Mouse (Mus musculus) limb, embryonic 12.5 days (tissue): ENCODE measurements around the gene Fam71a. TPM values are rescaled to one million over a fixed set of nuclear protein-coding genes. Genes with fewer than 3 reads are reported as not detected.

ENCODE experiments used
- ATAC-seq: fragments of 200-750 bp; cut with Nextera tagmentation; 2 replicates; pipeline ENCODE4 v1.8.0; 2017; ENCODE audit warnings: low read depth, moderate TSS enrichment; ENCODE audit not compliant: insufficient number of reproducible peaks, insufficient read depth, low FRiP score, low TSS enrichment
- H3K27ac ChIP-seq: fragments of 300-500 bp; sonication (generic); 2 replicates; pipeline ENCODE4 v1.5.1; 2016; ENCODE audit warnings: mild to moderate bottlenecking, moderate library complexity
- H3K27me3 ChIP-seq: fragments of 300-500 bp; sonication (generic); 2 replicates; pipeline ENCODE4 v1.6.1; 2016; ENCODE audit warnings: mild to moderate bottlenecking, moderate library complexity
- H3K36me3 ChIP-seq: fragments of 300-500 bp; sonication (generic); 2 replicates; pipeline ENCODE4 v1.6.1; 2016; ENCODE audit warnings: mild to moderate bottlenecking, moderate library complexity
- H3K4me1 ChIP-seq: fragments of 300-500 bp; sonication (generic); replicated peaks from 2 replicates; pipeline ENCODE4 v1.6.1; 2016
- H3K4me2 ChIP-seq: fragments of 300-500 bp; sonication (generic); 2 replicates; pipeline ENCODE4 v1.6.1; 2016; ENCODE audit warnings: mild to moderate bottlenecking, moderate library complexity
- H3K4me3 ChIP-seq: fragments of 300-500 bp; sonication (generic); replicated peaks from 2 replicates; pipeline ENCODE4 v1.5.1; 2016; ENCODE audit warnings: mild to moderate bottlenecking
- H3K9ac ChIP-seq: fragments of 300-500 bp; sonication (generic); replicated peaks from 2 replicates; pipeline ENCODE4 v1.6.1; 2016; ENCODE audit warnings: mild to moderate bottlenecking, moderate library complexity
- H3K9me3 ChIP-seq: fragments of 300-500 bp; sonication (generic); 2 replicates; pipeline ENCODE4 v1.6.1; 2016; ENCODE audit warnings: mild to moderate bottlenecking, moderate library complexity
- WGBS: fragments of 180-500 bp; shearing (Covaris S2); methylation state at CpG from one replicate; pipeline ENCODE4 v1.1.7; 2016; 5-methylcytosine and 5-hydroxymethylcytosine counted together
- polyA plus RNA-seq: library from polyadenylated mRNA; unstranded; fragments of >200 nt; fragmentation: Nextera tagmentation; extraction: Ambion mirVana; gene quantifications from 2 replicates; pipeline ENCODE4 v1.2.1, GENCODE M21; 2016

Gene Fam71a
- polyA plus RNA-seq, 1 experiment from 2014 or later = not detected

GRCm38 (mm10) chr1:191140983-191141382, 23.6 kb downstream of the Fam71a start:
- H3K9me3 ChIP-seq = no peaks in the 10 kb centered on the region
- H3K27ac ChIP-seq = no peak overlapping the region
- no peak overlapping the region for H3K4me3 ChIP-seq
- H3K4me1 ChIP-seq = no peaks in the 10 kb centered on the region
- no peak overlapping the region for H3K4me2 ChIP-seq
- H3K27me3 ChIP-seq = no peaks in the 10 kb centered on the region
- no peak for ATAC-seq
- H3K36me3 ChIP-seq = no peaks in the 10 kb centered on the region
- 80% methylated on average over 8 of the region's 8 CpGs for WGBS
- H3K9ac ChIP-seq = no peak overlapping the region

GRCm38 (mm10) chr1:191138874-191139495, 25.6 kb downstream of the Fam71a start:
- H3K4me3 ChIP-seq = no peak overlapping the region
- WGBS = 73% methylated on average over 7 of the region's 7 CpGs

GRCm38 (mm10) chr1:191138436-191138835, 26.2 kb downstream of the Fam71a start:
- WGBS = 90% methylated on average over 4 of the region's 4 CpGs
- H3K4me1 ChIP-seq = no peaks in the 10 kb centered on the region
- H3K4me3 ChIP-seq = no peak overlapping the region
- H3K27me3 ChIP-seq = no peaks in the 10 kb centered on the region
- H3K36me3 ChIP-seq = no peaks in the 10 kb centered on the region
- no peak for ATAC-seq
- H3K27ac ChIP-seq = no peak overlapping the region
- H3K4me2 ChIP-seq = no peak overlapping the region
- H3K9me3 ChIP-seq = no peaks in the 10 kb centered on the region
- no peak overlapping the region for H3K9ac ChIP-seq

More at GRCm38 (mm10) chr1:191138874-191139495, 25.6 kb downstream of the Fam71a start:
- H3K9ac ChIP-seq = no peak overlapping the region
- no peaks in the 10 kb centered on the region for H3K27me3 ChIP-seq
- H3K4me2 ChIP-seq = no peak overlapping the region
- ATAC-seq = no peak
- H3K9me3 ChIP-seq = no peaks in the 10 kb centered on the region
- no peaks in the 10 kb centered on the region for H3K36me3 ChIP-seq
- no peaks in the 10 kb centered on the region for H3K4me1 ChIP-seq
- no peak overlapping the region for H3K27ac ChIP-seq

- no peaks in the 10 kb centered on the region for H3K36me3 ChIP-seq
- 48% methylated on average over 4 of the region's 4 CpGs for WGBS
- H3K9me3 ChIP-seq = no peaks in the 10 kb centered on the region
- ATAC-seq = no peak
- H3K27ac ChIP-seq = no peak overlapping the region
- no peak overlapping the region for H3K9ac ChIP-seq
- H3K27me3 ChIP-seq = no peaks in the 10 kb centered on the region
- H3K4me2 ChIP-seq = no peak overlapping the region
- no peaks in the 10 kb centered on the region for H3K4me1 ChIP-seq
- no peak overlapping the region for H3K4me3 ChIP-seq
Observed at GRCm38 (mm10) chr1:191135406-191135805, 29.2 kb downstream of the Fam71a start.

- 0 out of 2 replicates have a peak, but pooled peaks cover 3% of the 10 kb centered on the region for H3K9me3 ChIP-seq
- no peak overlapping the region for H3K4me2 ChIP-seq
- no peaks in the 10 kb centered on the region for H3K36me3 ChIP-seq
- WGBS = 84% methylated on average over 5 of the region's 5 CpGs
- H3K9ac ChIP-seq = no peak overlapping the region
- no peak overlapping the region for H3K4me3 ChIP-seq
- H3K27me3 ChIP-seq = no peaks in the 10 kb centered on the region
- no peak overlapping the region for H3K27ac ChIP-seq
- no peak for ATAC-seq
- no peaks in the 10 kb centered on the region for H3K4me1 ChIP-seq
Observed at GRCm38 (mm10) chr1:191132934-191133333, 31.7 kb downstream of the Fam71a start.

GRCm38 (mm10) chr1:191132240-191132639, 32.4 kb downstream of the Fam71a start:
- Histone ChIP-seq H3K36me3 (no peaks in the 10 kb centered on the region), H3K4me2 (no peak overlapping the region), H3K9me3 (0 out of 2 replicates have a peak, but pooled peaks cover 3% of the 10 kb centered on the region), H3K4me1 (no peaks in the 10 kb centered on the region), H3K27me3 (no peaks in the 10 kb centered on the region), H3K9ac (no peak overlapping the region), H3K27ac (no peak overlapping the region), H3K4me3 (no peak overlapping the region)
- no peak for ATAC-seq
- WGBS = 69% methylated on average over 5 of the region's 5 CpGs

GRCm38 (mm10) chr1:191131692-191132091, 32.9 kb downstream of the Fam71a start:
- Histone ChIP-seq H3K9me3 (0 out of 2 replicates have a peak, but pooled peaks cover 3% of the 10 kb centered on the region), H3K27ac (no peak overlapping the region), H3K4me1 (no peaks in the 10 kb centered on the region), H3K4me2 (no peak overlapping the region), H3K4me3 (no peak overlapping the region), H3K36me3 (no peaks in the 10 kb centered on the region), H3K27me3 (no peaks in the 10 kb centered on the region), H3K9ac (no peak overlapping the region)
- no peak for ATAC-seq
- 85% methylated on average over 2 of the region's 2 CpGs for WGBS

- Histone ChIP-seq H3K9me3 (0 out of 2 replicates have a peak, but pooled peaks cover 3% of the 10 kb centered on the region), H3K4me3 (peak overlapping the region; percentile 37), H3K9ac (peak overlapping the region; percentile 48), H3K36me3 (no peaks in the 10 kb centered on the region), H3K27me3 (peaks cover 17% of the 10 kb centered on the region), H3K4me1 (peaks cover 7% of the 10 kb centered on the region), H3K27ac (no peak overlapping the region), H3K4me2 (peak overlapping the region; percentile 63)
- ATAC-seq = peak; percentile 90
- 18% methylated on average over 38 of the region's 38 CpGs for WGBS
Observed at GRCm38 (mm10) chr1:191125811-191126638, 38.6 kb downstream of the Fam71a start.

- H3K4me2 ChIP-seq = no peak overlapping the region
- ATAC-seq = no peak
- peaks cover 17% of the 10 kb centered on the region for H3K27me3 ChIP-seq
- H3K4me1 ChIP-seq = peaks cover 7% of the 10 kb centered on the region
- H3K4me3 ChIP-seq = no peak overlapping the region
- H3K9ac ChIP-seq = no peak overlapping the region
- 72% methylated on average over 4 of the region's 4 CpGs for WGBS
- H3K9me3 ChIP-seq = 0 out of 2 replicates have a peak, but pooled peaks cover 3% of the 10 kb centered on the region
- H3K36me3 ChIP-seq = no peaks in the 10 kb centered on the region
- no peak overlapping the region for H3K27ac ChIP-seq
Observed at GRCm38 (mm10) chr1:191124288-191124687, 40.3 kb downstream of the Fam71a start.

- no peak overlapping the region for H3K4me3 ChIP-seq
- 89% methylated on average over 2 of the region's 2 CpGs for WGBS
- H3K36me3 ChIP-seq = no peaks in the 10 kb centered on the region
- H3K4me1 ChIP-seq = peaks cover 7% of the 10 kb centered on the region
- no peak for ATAC-seq
- H3K9ac ChIP-seq = no peak overlapping the region
- peaks cover 17% of the 10 kb centered on the region for H3K27me3 ChIP-seq
- no peak overlapping the region for H3K4me2 ChIP-seq
- no peaks in the 10 kb centered on the region for H3K9me3 ChIP-seq
- H3K27ac ChIP-seq = no peak overlapping the region
Observed at GRCm38 (mm10) chr1:191123696-191124095, 40.9 kb downstream of the Fam71a start.

- H3K4me3 ChIP-seq = no peak overlapping the region
- H3K9ac ChIP-seq = no peak overlapping the region
- no peak overlapping the region for H3K4me2 ChIP-seq
- peaks cover 17% of the 10 kb centered on the region for H3K27me3 ChIP-seq
- ATAC-seq = no peak
- WGBS = 80% methylated on average over 3 of the region's 3 CpGs
- H3K4me1 ChIP-seq = peaks cover 7% of the 10 kb centered on the region
- no peaks in the 10 kb centered on the region for H3K9me3 ChIP-seq
- H3K27ac ChIP-seq = no peak overlapping the region
- no peaks in the 10 kb centered on the region for H3K36me3 ChIP-seq
Observed at GRCm38 (mm10) chr1:191122744-191123143, 41.9 kb downstream of the Fam71a start.
